Mouse (Mus musculus) kidney, embryonic 15.5 days (tissue): ENCODE data around the gene Krt83. TPM values are rescaled to one million over a fixed set of nuclear protein-coding genes. Genes with fewer than 3 reads are reported as not detected.

Experiments
- polyA plus RNA-seq: library from polyadenylated mRNA; unstranded; fragments of >200 nt; fragmentation: Nextera tagmentation; extraction: Ambion mirVana; gene quantifications from 2 replicates; pipeline ENCODE4 v1.2.1, GENCODE M21; 2015

Krt83 gene
- polyA plus RNA-seq, 1 experiment from 2014 or later: not detected

Other genes starting within 250 kb of the Krt83 start
- 9.8 and 10.0 TPM in 2 replicates for gene Nr4a1, start 237.2 kb downstream of the Krt83 start, polyA plus RNA-seq
- 75.0 and 80.1 TPM in 2 replicates for gene Atg101, start 207.2 kb downstream of the Krt83 start, polyA plus RNA-seq
- 18.1 and 19.9 TPM in 2 replicates for gene 6030408B16Rik, start 198.3 kb downstream of the Krt83 start, polyA plus RNA-seq
- gene Krt80, start 121.3 kb downstream of the Krt83 start, polyA plus RNA-seq: 1.6 and 2.3 TPM in 2 replicates
- gene Krt7, start 80.5 kb downstream of the Krt83 start, polyA plus RNA-seq: 69.4 and 73.4 TPM in 2 replicates
- not detected in 2 replicates for gene Krt87, start 52.7 kb downstream of the Krt83 start, polyA plus RNA-seq
- gene Krt88, start 43.8 kb downstream of the Krt83 start, polyA plus RNA-seq: 0.17 and 0.18 TPM in 2 replicates
- not detected in 2 replicates for gene Krt81, start 27.8 kb downstream of the Krt83 start, polyA plus RNA-seq
- gene Krt86, start 18.0 kb downstream of the Krt83 start, polyA plus RNA-seq: not detected in 2 replicates
- not detected in 2 replicates for gene Gm49425, start 25.7 kb upstream of the Krt83 start, polyA plus RNA-seq
- 0.31 TPM in 1 of 2 replicates, not detected in the other for gene Krt84, start 41.3 kb upstream of the Krt83 start, polyA plus RNA-seq
- not detected in 2 replicates for gene Krt82, start 59.2 kb upstream of the Krt83 start, polyA plus RNA-seq
- 0.08 and 0.32 TPM in 2 replicates for gene Krt90, start 71.4 kb upstream of the Krt83 start, polyA plus RNA-seq
- 0.21 and 0.27 TPM in 2 replicates for gene Krt75, start 82.4 kb upstream of the Krt83 start, polyA plus RNA-seq
- gene Gm5414, start 136.7 kb upstream of the Krt83 start, polyA plus RNA-seq: not detected in 2 replicates
- not detected in 2 replicates for gene Gm5478, start 155.9 kb upstream of the Krt83 start, polyA plus RNA-seq
- gene Krt6b, start 188.8 kb upstream of the Krt83 start, polyA plus RNA-seq: not detected in 2 replicates
- gene Krt6a, start 202.8 kb upstream of the Krt83 start, polyA plus RNA-seq: 0.62 and 3.8 TPM in 2 replicates
- gene Krt5, start 221.4 kb upstream of the Krt83 start, polyA plus RNA-seq: 3.2 and 5.1 TPM in 2 replicates